Mouse (Mus musculus) kidney, adult 2 months (tissue): ENCODE results near the gene 2510039O18Rik. TPM values are rescaled to one million over a fixed set of nuclear protein-coding genes. Genes with fewer than 3 reads are reported as not detected.

ENCODE experiments used
- DNase-seq: peaks from one replicate; pipeline ENCODE4 v3.0.0; 2021
- H3K27ac ChIP-seq: fragments of 200-500 bp; 2 replicates; pipeline ENCODE4 v1.5.1; 2012; ENCODE audit warnings: low read depth, low read length, control low read depth, inconsistent platforms; ENCODE audit not compliant: insufficient read depth
- H3K27me3 ChIP-seq: fragments of 200-500 bp; replicated peaks from 2 replicates; pipeline ENCODE4 v1.6.1; 2012; ENCODE audit warnings: mild to moderate bottlenecking, moderate library complexity, low read length, inconsistent platforms; ENCODE audit not compliant: control insufficient read depth, insufficient read depth
- H3K36me3 ChIP-seq: fragments of 200-500 bp; 2 replicates; pipeline ENCODE4 v1.6.1; 2012; ENCODE audit warnings: mild to moderate bottlenecking, moderate library complexity, low read length, inconsistent platforms; ENCODE audit not compliant: control insufficient read depth, insufficient read depth
- H3K4me1 ChIP-seq: fragments of 200-500 bp; 2 replicates; pipeline ENCODE4 v1.6.1; 2011; ENCODE audit warnings: low read length; ENCODE audit not compliant: control insufficient read depth, insufficient read depth
- H3K4me3 ChIP-seq: fragments of 200-500 bp; 2 replicates; pipeline ENCODE4 v1.5.1; 2011; ENCODE audit warnings: mild to moderate bottlenecking, low read depth, low read length, control low read depth; ENCODE audit not compliant: insufficient read depth
- CTCF ChIP-seq: fragments of 200-500 bp; conservative IDR thresholded peaks from 2 replicates; pipeline ENCODE4 v1.5.1; 2011; ENCODE audit warnings: low read depth, mild to moderate bottlenecking, control low read depth, low read length, moderate library complexity, mixed read lengths; ENCODE audit not compliant: insufficient read depth, insufficient read length
- POLR2A ChIP-seq: fragments of 200-500 bp; IDR thresholded peaks from one replicate; pipeline ENCODE4 v1.6.1; 2011; ENCODE audit warnings: low read depth, low read length, control low read depth
- WGBS: fragments of 180-500 bp; shearing (Covaris S2); methylation state at CpG from one replicate; pipeline ENCODE4 v1.1.7; 2018; 5-methylcytosine and 5-hydroxymethylcytosine counted together
- polyA plus RNA-seq: library from polyadenylated mRNA; depleted of rRNA; stranded (reverse); fragments of >200 nt; gene quantifications from 2 replicates; pipeline ENCODE4 v1.2.3, GENCODE M21; 2012

The 2510039O18Rik gene
- polyA plus RNA-seq, 1 experiment: 62.6 TPM

DNA sequence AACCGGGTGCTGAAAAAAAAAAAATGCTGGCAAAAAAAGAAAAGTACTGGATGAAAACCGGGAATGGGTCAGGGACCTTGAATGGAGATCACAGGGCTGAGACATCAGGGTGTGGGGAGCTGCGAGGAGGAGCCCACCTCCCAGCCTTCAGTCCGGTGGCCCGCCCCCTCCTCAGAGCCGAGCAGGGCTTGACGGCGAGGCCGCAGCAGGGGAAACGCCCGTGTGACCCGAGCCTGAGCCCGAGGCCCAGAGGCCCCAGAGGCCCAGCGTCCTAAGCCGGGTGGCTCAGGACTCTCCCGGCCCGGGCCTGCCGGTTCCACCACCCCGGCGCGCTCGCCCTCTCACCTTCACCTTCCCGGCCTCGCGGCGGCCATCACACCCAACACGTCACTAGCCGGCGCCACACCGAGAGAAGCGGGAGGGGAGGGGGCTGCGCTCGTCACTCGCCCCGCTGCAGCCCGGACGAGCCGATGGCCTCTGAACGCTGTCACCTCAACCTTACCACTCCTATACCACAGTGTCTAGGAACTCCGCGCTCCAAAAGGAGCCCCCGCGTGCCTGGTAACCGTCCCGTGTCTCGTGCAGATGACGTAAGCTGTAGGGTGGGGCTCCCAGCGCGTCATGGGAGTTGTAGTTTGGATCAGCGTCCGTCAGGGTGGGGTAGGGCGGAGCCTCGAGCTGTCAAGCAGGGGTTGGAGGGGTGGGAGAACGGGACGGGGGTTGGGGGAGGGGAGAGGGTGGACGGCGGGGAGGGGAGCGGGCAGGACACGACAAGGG lies 36.2 kb upstream of the 2510039O18Rik start, which contains the start of gene Mfn2:
Mfn2 (minus strand) TSS at position 392 of the 777 bp plus-strand sequence.
- under 1% methylated on average over 52 of the region's 59 CpGs for WGBS
- TF ChIP-seq POLR2A (no peak), CTCF (no peak)
- H3K4me3 ChIP-seq: peak within 1 kb of the TSS; percentile 79
- no peaks in the 10 kb centered on the region; the same call in none of the 2 replicates for H3K36me3 ChIP-seq
- H3K4me1 ChIP-seq: 0 out of 2 replicates have a peak, but pooled peaks cover 9% of the 10 kb centered on the region
- peak; percentile 95 for DNase-seq
- H3K27me3 ChIP-seq: no peaks in the 10 kb centered on the region
- H3K27ac ChIP-seq: peak within 1 kb of the TSS; percentile 97

DNA sequence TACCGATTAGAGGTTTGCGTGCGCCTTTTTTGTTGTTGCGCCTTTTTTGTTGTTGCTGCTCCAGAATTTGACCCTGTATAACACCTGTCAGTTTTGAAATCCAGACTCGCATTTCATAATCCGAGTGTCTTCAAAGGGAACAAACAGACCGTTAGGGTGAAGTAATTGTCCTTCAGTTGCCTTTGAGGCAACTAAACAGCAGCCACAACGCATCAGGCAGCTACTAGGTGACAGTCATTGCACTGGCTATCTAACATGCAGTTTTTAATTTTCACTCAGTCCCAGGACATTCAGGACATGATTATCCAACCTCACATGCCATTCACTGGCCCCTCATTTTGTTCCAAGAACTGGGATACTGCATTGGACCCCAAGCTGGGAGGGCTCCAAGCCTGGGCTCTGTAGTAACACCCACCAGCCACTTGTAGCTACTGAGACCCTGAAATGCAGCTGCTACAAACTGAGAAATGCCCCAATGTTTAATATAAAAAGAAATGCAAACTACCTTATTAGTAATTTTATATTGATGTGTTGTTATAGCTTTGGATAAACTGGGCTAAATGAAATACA lies 35.5 kb upstream of the 2510039O18Rik start:
- Histone ChIP-seq H3K36me3 (no peaks in the 10 kb centered on the region; the same call in 1 of the 2 replicates), H3K4me3 (peak overlapping the region; percentile 79), H3K27ac (peak overlapping the region; percentile 4; the same call in 1 of the 2 replicates), H3K27me3 (no peaks in the 10 kb centered on the region), H3K4me1 (0 out of 2 replicates have a peak, but pooled peaks cover 9% of the 10 kb centered on the region)
- WGBS: under 1% methylated on average over 8 of the region's 8 CpGs
- DNase-seq: no peak
- TF ChIP-seq POLR2A (no peak), CTCF (no peak)

DNA sequence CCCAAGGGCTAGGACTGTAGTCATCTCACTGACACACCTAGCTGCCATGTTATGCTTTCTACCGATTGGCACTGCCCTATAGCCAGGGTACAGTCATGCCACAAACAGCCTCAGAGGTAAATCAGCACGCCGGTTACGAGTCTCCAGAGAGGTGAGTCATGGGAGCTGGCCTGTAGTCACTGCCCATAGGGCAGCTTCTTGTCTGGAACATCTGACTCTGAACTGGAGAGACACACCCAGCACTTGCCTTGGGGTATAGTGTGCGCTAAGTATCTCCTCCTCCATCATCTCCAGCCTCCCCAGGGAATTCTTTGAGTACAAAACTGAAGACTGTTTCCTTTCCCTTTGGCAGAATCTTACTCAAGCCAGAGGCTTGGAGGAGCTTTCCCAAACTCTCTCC lies 34.5 kb upstream of the 2510039O18Rik start:
- no peaks in the 10 kb centered on the region; the same call in 1 of the 2 replicates for H3K36me3 ChIP-seq
- no peak for TF ChIP-seq CTCF
- no peak for TF ChIP-seq POLR2A
- DNase-seq: no peak
- H3K27me3 ChIP-seq: no peaks in the 10 kb centered on the region
- H3K27ac ChIP-seq: no peak overlapping the region
- H3K4me3 ChIP-seq: no peak overlapping the region
- H3K4me1 ChIP-seq: 0 out of 2 replicates have a peak, but pooled peaks cover 9% of the 10 kb centered on the region
- 83% methylated on average over 5 of the region's 5 CpGs for WGBS

DNA sequence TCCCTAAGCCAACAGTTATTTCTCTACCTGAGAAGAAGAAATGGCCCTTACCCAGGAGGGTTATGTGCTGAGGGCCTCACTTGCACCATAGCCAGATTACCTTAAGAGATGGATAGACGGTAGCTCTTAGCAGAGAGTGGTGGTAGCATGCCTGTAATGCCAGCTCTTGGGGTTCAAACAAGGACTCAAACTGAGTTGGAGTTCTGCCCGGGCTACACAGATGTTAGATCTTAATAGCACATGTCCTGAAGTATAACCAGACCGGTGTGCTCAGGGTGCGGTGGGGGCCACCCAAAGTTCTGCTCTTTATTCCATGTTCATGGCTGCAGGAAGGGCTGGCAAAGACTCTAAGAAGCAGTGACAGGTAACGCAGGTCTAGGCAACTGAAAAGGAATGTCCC lies 31.2 kb upstream of the 2510039O18Rik start:
- Histone ChIP-seq H3K4me1 (no peaks in the 10 kb centered on the region), H3K27me3 (no peaks in the 10 kb centered on the region), H3K27ac (no peak overlapping the region), H3K4me3 (no peak overlapping the region), H3K36me3 (no peaks in the 10 kb centered on the region)
- no peak for DNase-seq
- TF ChIP-seq CTCF: no peak
- 89% methylated on average over 5 of the region's 5 CpGs for whole genome bisulfite sequencing

DNA sequence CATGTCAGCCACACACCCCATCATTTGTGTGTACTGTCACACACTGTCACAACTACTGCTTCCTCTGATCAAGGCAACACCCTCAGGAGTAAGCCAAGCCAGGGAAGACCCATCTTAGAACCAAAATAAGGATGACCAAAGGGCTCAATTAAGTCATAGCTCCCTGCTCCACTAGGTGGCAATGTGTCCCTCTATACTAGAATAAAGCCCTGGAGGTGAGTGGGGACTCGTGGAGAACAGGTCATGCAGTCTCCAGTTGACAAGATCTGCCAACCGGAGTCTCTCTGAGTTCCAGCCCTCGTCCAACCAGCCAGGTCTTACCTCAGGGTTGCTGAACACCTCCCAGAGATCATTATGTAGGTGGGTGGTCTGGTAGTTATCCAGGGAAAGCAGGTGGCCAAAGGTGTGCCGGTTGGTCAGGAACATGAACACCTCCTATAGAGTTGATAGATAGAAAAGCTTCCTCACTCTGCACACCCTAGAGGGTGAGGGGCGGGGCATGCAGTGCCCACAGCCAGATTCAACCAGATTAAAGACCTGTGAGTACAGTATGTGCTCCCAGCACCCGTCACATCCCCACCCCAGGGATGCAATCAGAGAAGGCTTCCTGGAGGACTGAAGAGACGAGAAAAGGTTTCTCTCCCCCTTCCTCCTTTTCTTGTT lies 22.1 kb upstream of the 2510039O18Rik start:
- Histone ChIP-seq H3K27ac (no peak overlapping the region), H3K4me3 (no peak overlapping the region), H3K27me3 (no peaks in the 10 kb centered on the region), H3K4me1 (no peaks in the 10 kb centered on the region), H3K36me3 (no peaks in the 10 kb centered on the region)
- no peak for TF ChIP-seq POLR2A
- TF ChIP-seq CTCF: peak; percentile 56
- 58% methylated on average over 7 of the region's 7 CpGs for WGBS
- peak; percentile 69 for DNase-seq

DNA sequence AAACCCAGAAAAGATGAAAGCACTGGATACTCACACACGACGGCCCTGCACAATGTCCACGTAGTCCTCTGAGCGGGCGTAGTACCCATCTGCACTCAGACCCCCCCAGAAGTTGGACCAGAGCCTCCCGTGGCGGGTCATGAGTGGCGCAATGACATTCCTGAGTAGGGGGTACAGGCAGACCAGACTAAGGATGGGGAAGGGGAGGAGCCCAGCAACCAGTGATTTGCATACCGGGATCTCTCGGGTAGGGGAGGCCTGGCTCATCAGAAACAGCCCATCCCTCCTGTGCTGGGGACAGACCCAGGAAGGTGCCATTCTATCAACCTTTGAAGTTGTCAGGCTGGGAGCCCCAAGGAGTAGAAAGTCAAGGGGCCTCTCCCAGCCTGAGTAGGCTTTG lies 19.7 kb upstream of the 2510039O18Rik start:
- Histone ChIP-seq H3K27me3 (no peaks in the 10 kb centered on the region), H3K36me3 (no peaks in the 10 kb centered on the region), H3K27ac (no peak overlapping the region), H3K4me1 (no peaks in the 10 kb centered on the region), H3K4me3 (no peak overlapping the region)
- WGBS: 63% methylated on average over 10 of the region's 10 CpGs
- TF ChIP-seq CTCF (no peak), POLR2A (no peak)
- no peak for DNase-seq

DNA sequence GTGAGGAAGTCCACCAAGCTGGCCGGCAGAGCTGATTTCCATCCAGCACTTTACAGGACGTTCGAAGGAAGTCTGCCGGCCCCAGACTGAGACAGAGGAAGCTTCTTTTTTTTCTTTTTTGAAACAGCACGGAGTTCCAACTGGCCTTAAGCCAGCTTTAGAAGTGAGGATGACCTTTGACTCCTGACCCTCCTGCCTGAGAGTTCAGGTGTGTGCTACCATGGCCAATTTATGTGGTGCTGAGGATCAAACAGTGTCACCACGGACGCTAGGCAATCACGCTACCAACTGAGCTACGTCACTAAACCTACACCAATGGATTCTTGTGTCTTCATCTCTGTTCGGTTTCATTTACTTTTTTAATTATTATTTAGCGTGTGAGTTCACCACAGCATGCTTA lies 18.4 kb upstream of the 2510039O18Rik start:
- TF ChIP-seq POLR2A: no peak
- TF ChIP-seq CTCF: no peak
- Histone ChIP-seq H3K27ac (no peak overlapping the region), H3K36me3 (no peaks in the 10 kb centered on the region), H3K27me3 (no peaks in the 10 kb centered on the region), H3K4me3 (no peak overlapping the region), H3K4me1 (no peaks in the 10 kb centered on the region)
- DNase-seq: peak; percentile 31
- 56% methylated on average over 11 of the region's 11 CpGs for WGBS
